Mouse (Mus musculus): ENCODE measurements around the gene Rps6ka5. TPM values are rescaled to one million over a fixed set of nuclear protein-coding genes. Genes with fewer than 3 reads are reported as not detected.
A peak's percentile ranks its signal among the peaks of the same experiment; 100 is the strongest.

The Rps6ka5 gene
- 10 to 100 TPM; 15.1 to 19.0 TPM for total RNA-seq (2021)
- long read RNA-seq, experiment 1, full-length matches to known transcripts, result 8 of 11 reads
- long read RNA-seq, experiment 1, partial matches to known transcripts, result 2 of 11 reads
- long read RNA-seq, experiment 1, other reads (novel, unspliced or antisense), result 1 of 11 reads
- long read RNA-seq, experiment 2, full-length matches to known transcripts, result 4 of 6 reads
- long read RNA-seq, experiment 2, partial matches to known transcripts, result 0 of 6 reads
- long read RNA-seq, experiment 2, other reads (novel, unspliced or antisense), result 2 of 6 reads

GRCm38 (mm10) chr12:100726651-100727050, at the start of gene Rps6ka5:
Gene Rps6ka5, minus strand, starts transcription at chr12:100726983.
- no peak for DNase-seq

- peak; percentile 25 for DNase-seq
These were observed 49.3 kb upstream of the Rps6ka5 start for GRCm38 (mm10) chr12:100775911-100776581.

- DNase-seq, result no peak
These were observed 48.5 kb upstream of the Rps6ka5 start for GRCm38 (mm10) chr12:100775291-100775690.

GRCm38 (mm10) chr12:100774756-100775155, 48.0 kb upstream of the Rps6ka5 start:
- peak; percentile 57 for DNase-seq

GRCm38 (mm10) chr12:100772230-100772984, 45.6 kb upstream of the Rps6ka5 start:
- peak; percentile 66 for DNase-seq

GRCm38 (mm10) chr12:100770765-100771164, 44.0 kb upstream of the Rps6ka5 start:
- no peak for DNase-seq

GRCm38 (mm10) chr12:100769871-100770270, 43.1 kb upstream of the Rps6ka5 start:
- DNase-seq, result no peak

- DNase-seq, result no peak
These were observed 37.7 kb upstream of the Rps6ka5 start for GRCm38 (mm10) chr12:100764329-100765018.

- DNase-seq, result no peak
These were observed 36.1 kb upstream of the Rps6ka5 start for GRCm38 (mm10) chr12:100762663-100763425.

GRCm38 (mm10) chr12:100757427-100757826, 30.6 kb upstream of the Rps6ka5 start:
- DNase-seq, result no peak

GRCm38 (mm10) chr12:100753716-100754115, 26.9 kb upstream of the Rps6ka5 start:
- DNase-seq, result no peak

GRCm38 (mm10) chr12:100752977-100753376, 26.2 kb upstream of the Rps6ka5 start:
- DNase-seq, result no peak

- no peak for DNase-seq
These were observed 15.7 kb upstream of the Rps6ka5 start for GRCm38 (mm10) chr12:100742468-100742867.

- DNase-seq, result no peak
These were observed 13.5 kb upstream of the Rps6ka5 start for GRCm38 (mm10) chr12:100740313-100740712.

GRCm38 (mm10) chr12:100739011-100739570, 12.3 kb upstream of the Rps6ka5 start:
- DNase-seq, result no peak

GRCm38 (mm10) chr12:100738498-100738897, 11.7 kb upstream of the Rps6ka5 start:
- no peak for DNase-seq

GRCm38 (mm10) chr12:100735581-100735980, 8.8 kb upstream of the Rps6ka5 start:
- no peak for DNase-seq

- DNase-seq, result no peak
These were observed 8.4 kb upstream of the Rps6ka5 start for GRCm38 (mm10) chr12:100735156-100735555.

- DNase-seq, result no peak
These were observed 2.1 kb upstream of the Rps6ka5 start for GRCm38 (mm10) chr12:100728646-100729485.

GRCm38 (mm10) chr12:100727891-100728290, 1.1 kb upstream of the Rps6ka5 start:
- no peak for DNase-seq

GRCm38 (mm10) chr12:100725458-100725786, 1.4 kb downstream of the Rps6ka5 start:
- no peak for DNase-seq
